Mouse (Mus musculus): ENCODE measurements around the gene Msh5. TPM values are rescaled to one million over a fixed set of nuclear protein-coding genes. Genes with fewer than 3 reads are reported as not detected.

Gene Msh5
- polyA plus RNA-seq, 1 experiment, result 10.9 TPM

DNA sequence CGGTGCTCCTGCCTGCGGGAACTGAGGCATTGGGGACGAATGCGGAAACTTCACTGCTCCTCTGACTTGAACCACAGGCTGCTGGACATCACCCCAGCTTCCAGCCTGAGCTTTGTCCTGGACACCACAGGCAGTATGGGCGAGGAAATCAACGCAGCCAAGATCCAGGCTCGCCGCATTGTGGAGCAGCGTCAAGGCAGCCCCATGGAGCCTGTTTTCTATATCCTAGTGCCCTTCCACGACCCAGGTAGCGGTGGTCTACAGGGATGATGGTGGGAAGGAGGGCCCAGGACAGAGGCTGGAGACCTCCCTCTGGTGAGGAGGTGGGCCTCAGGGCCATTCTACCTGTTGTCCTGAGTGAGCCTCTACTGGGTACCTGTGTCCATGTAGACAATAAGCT lies 26.7 kb downstream of the Msh5 start:
- TF ChIP-seq FLI1 (IDR thresholded peaks at IDR 0.05; ENCODE audit: low read length) (no peak), GATA1 (IDR thresholded peaks at IDR 0.05; ENCODE audit: borderline replicate concordance, low read length) (no peak)
- Histone ChIP-seq H3K4me1 (peaks cover 79% of the 10 kb centered on the region), H3K9me3 (no peaks in the 10 kb centered on the region), H3K36me3 (replicated peaks; ENCODE audit: low read length) (peaks cover 26% of the 10 kb centered on the region), H3K27me3 (replicated peaks) (peaks cover 15% of the 10 kb centered on the region), H3K4me3 (replicated peaks) (no peak overlapping the region)

DNA sequence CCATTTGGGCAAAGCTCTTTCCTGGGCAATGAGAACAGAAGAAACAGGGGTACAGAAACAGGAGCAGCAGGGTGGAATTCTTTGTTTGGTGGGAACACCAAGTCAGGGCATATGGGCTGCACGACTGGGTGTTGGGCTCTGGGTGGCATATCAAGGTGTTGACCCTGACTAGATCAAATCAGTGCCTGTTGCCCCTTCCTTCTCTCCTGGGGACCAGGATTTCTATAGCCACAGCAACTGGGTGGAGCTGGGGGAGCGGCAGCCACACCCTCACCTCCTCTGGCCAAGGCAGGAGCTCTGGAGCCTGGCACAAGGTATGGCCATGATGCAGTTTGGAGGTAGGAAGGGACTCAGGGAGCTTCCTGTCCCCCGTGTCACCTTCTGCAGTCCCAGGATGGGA lies 28.4 kb downstream of the Msh5 start:
- H3K9me3 ChIP-seq, result no peaks in the 10 kb centered on the region
- peaks cover 44% of the 10 kb centered on the region for H3K36me3 ChIP-seq (replicated peaks; ENCODE audit: low read length)
- peaks cover 13% of the 10 kb centered on the region for H3K27me3 ChIP-seq (replicated peaks)
- no peak for TF ChIP-seq GATA1 (IDR thresholded peaks at IDR 0.05; ENCODE audit: borderline replicate concordance, low read length)
- no peak for TF ChIP-seq FLI1 (IDR thresholded peaks at IDR 0.05; ENCODE audit: low read length)
- no peak overlapping the region for H3K4me3 ChIP-seq (replicated peaks)
- peaks cover 61% of the 10 kb centered on the region for H3K4me1 ChIP-seq

- TF ChIP-seq FLI1 (IDR thresholded peaks at IDR 0.05; ENCODE audit: low read length) (no peak), GATA1 (IDR thresholded peaks at IDR 0.05; ENCODE audit: borderline replicate concordance, low read length) (no peak)
- peaks cover 56% of the 10 kb centered on the region for H3K4me1 ChIP-seq
- H3K36me3 ChIP-seq (replicated peaks; ENCODE audit: low read length), result peaks cover 49% of the 10 kb centered on the region
- H3K27me3 ChIP-seq (replicated peaks), result peaks cover 13% of the 10 kb centered on the region
- no peak overlapping the region for H3K4me3 ChIP-seq (replicated peaks)
- H3K9me3 ChIP-seq, result no peaks in the 10 kb centered on the region
Measured at GRCm38 (mm10) chr17:35017706-35018030, 28.9 kb downstream of the Msh5 start.

DNA sequence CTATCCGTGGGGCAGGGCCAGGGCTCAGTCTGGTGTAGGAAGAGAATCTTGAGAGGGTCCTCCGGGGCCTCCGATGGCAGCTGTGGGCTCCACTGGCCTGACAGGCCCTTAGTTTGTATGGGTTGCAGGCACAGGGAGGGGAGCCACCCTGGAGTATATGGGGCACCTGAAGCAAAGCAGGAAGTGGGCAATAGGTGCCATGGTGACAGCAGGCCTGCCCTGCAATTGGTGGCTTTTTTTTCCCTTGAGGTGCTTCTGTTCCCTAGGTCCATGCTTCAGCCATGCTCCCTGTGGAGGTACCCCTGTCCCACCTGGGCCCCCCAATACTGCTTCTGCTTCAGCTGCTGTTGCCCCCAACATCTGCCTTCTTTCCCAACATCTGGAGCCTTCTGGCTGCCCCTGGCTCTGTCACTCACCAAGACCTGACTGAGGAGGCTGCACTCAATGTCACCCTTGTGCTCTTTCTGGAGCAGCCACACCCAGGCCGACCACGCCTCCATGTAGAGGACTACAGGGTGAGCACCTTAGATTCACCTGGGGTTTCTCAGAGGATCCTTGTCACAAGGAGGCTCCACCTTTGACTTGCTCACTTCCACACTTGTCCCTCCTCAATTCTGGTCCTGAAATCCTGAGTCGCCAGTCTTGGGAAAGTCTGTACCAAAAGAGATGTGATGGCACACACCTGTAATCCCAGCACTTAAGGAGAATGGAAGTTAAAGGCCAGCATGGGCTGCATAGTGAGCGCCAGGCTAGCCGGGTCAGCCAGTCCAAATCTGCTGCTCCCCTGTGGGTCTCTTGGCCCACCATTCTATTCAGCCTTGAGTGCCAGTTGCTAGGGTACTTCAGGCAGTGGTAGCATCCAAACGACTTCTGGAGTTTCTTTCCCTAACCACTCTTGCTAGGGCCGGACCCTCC lies 29.5 kb downstream of the Msh5 start:
- TF ChIP-seq FLI1 (IDR thresholded peaks at IDR 0.05; ENCODE audit: low read length) (no peak), GATA1 (IDR thresholded peaks at IDR 0.05; ENCODE audit: borderline replicate concordance, low read length) (no peak)
- Histone ChIP-seq H3K36me3 (replicated peaks; ENCODE audit: low read length) (peaks cover 55% of the 10 kb centered on the region), H3K4me3 (replicated peaks) (no peak overlapping the region), H3K4me1 (peaks cover 56% of the 10 kb centered on the region), H3K9me3 (no peaks in the 10 kb centered on the region), H3K27me3 (replicated peaks) (peaks cover 13% of the 10 kb centered on the region)

DNA sequence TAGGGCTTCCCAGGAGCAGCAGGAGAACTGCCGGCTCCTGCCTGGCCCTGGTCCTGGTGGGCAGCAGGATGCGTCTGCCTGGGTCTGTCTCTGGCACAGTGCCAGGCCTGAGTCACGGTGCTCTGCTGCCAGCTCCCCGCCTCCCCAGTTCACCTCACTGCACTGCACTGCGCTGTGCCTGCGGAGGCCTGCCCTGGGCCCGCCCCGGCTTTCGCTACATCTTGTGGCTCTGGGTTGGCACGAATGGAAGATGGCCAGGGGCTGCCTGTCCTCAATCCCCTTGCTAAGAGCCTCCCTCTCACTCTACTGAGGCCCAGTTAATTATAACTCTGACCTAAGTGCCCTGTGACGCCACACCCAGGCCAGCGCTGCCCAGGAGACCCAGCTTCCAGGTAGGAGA lies 30.2 kb downstream of the Msh5 start, which contains the start of gene Vwa7:
TSS of gene Vwa7 (plus strand) at position 204 of the 400 bp plus-strand sequence.
- TF ChIP-seq FLI1 (IDR thresholded peaks at IDR 0.05; ENCODE audit: low read length) (no peak), GATA1 (IDR thresholded peaks at IDR 0.05; ENCODE audit: borderline replicate concordance, low read length) (no peak)
- Histone ChIP-seq H3K4me1 (peaks cover 54% of the 10 kb centered on the region), H3K36me3 (replicated peaks; ENCODE audit: low read length) (peaks cover 62% of the 10 kb centered on the region)

DNA sequence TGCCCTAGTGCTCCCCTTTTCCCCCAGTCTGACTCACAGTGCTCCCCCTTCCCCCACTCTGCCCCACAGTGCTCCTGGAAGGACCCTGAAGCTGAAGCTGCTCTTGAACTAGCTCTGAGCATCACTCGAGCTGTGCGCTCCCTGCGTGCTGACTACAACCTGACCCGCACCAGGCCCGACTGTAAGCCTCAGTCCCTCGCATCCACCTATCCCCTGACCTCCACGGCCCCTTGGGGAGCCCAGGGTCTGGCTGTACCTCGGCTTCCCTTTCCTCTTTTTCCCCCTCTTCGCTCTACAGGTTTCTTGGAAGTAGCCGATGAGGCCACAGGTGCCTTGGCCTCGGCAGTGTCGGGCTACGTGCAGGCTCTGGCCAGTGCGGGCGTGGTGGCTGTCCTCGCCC lies 31.2 kb downstream of the Msh5 start:
- no peak overlapping the region for H3K4me3 ChIP-seq (replicated peaks)
- peaks cover 48% of the 10 kb centered on the region for H3K4me1 ChIP-seq
- peaks cover 72% of the 10 kb centered on the region for H3K36me3 ChIP-seq (replicated peaks; ENCODE audit: low read length)
- no peak for TF ChIP-seq FLI1 (IDR thresholded peaks at IDR 0.05; ENCODE audit: low read length)
- no peaks in the 10 kb centered on the region for H3K9me3 ChIP-seq
- peaks cover 10% of the 10 kb centered on the region for H3K27me3 ChIP-seq (replicated peaks)

More for the DNA sequence above, 30.2 kb downstream of the Msh5 start, which contains the start of gene Vwa7:
- no peak within 1 kb of the TSS for H3K4me3 ChIP-seq (replicated peaks)
- peaks cover 13% of the 10 kb centered on the region for H3K27me3 ChIP-seq (replicated peaks)
- no peaks in the 10 kb centered on the region for H3K9me3 ChIP-seq

GRCm38 (mm10) chr17:35013221-35013620 lies 33.3 kb downstream of the Msh5 start:
- H3K36me3 ChIP-seq (replicated peaks; ENCODE audit: low read length), result peaks cover 92% of the 10 kb centered on the region
- no peaks in the 10 kb centered on the region for H3K9me3 ChIP-seq
- TF ChIP-seq FLI1 (IDR thresholded peaks at IDR 0.05; ENCODE audit: low read length) (no peak), GATA1 (IDR thresholded peaks at IDR 0.05; ENCODE audit: borderline replicate concordance, low read length) (no peak)
- peaks cover 39% of the 10 kb centered on the region for H3K4me1 ChIP-seq
- no peak overlapping the region for H3K4me3 ChIP-seq (replicated peaks)
- H3K27me3 ChIP-seq (replicated peaks), result peaks cover 3% of the 10 kb centered on the region

GRCm38 (mm10) chr17:35012430-35012829 lies 34.1 kb downstream of the Msh5 start:
- no peaks in the 10 kb centered on the region for H3K9me3 ChIP-seq
- H3K4me1 ChIP-seq, result peaks cover 39% of the 10 kb centered on the region
- no peak overlapping the region for H3K4me3 ChIP-seq (replicated peaks)
- TF ChIP-seq FLI1 (IDR thresholded peaks at IDR 0.05; ENCODE audit: low read length) (no peak), GATA1 (IDR thresholded peaks at IDR 0.05; ENCODE audit: borderline replicate concordance, low read length) (no peak)
- H3K27me3 ChIP-seq (replicated peaks), result no peaks in the 10 kb centered on the region
- H3K36me3 ChIP-seq (replicated peaks; ENCODE audit: low read length), result peaks cover 99% of the 10 kb centered on the region

DNA sequence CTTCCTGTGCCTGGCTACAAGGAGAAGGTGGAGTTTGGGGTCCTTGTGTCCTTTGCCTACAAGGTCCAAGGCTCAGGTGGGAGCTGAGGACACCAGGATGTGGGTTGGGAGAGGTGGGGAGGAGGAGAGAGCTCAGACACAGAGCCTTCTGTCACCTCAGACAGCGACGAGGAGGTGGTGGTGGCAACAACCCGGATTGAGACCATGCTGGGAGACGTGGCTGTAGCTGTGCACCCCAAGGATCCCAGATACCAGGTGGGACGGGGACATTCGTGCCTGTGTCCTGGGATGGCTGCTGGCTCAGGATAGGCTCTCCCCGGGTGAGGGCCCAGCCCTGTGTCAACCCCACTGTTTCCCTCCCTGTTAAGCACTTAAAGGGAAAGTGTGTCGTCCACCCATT lies 35.1 kb downstream of the Msh5 start:
- Histone ChIP-seq H3K36me3 (replicated peaks; ENCODE audit: low read length) (peaks cover 99% of the 10 kb centered on the region), H3K27me3 (replicated peaks) (no peaks in the 10 kb centered on the region), H3K4me1 (peaks cover 35% of the 10 kb centered on the region), H3K9me3 (no peaks in the 10 kb centered on the region), H3K4me3 (replicated peaks) (no peak overlapping the region)
- no peak for TF ChIP-seq FLI1 (IDR thresholded peaks at IDR 0.05; ENCODE audit: low read length)
- no peak for TF ChIP-seq GATA1 (IDR thresholded peaks at IDR 0.05; ENCODE audit: borderline replicate concordance, low read length)

DNA sequence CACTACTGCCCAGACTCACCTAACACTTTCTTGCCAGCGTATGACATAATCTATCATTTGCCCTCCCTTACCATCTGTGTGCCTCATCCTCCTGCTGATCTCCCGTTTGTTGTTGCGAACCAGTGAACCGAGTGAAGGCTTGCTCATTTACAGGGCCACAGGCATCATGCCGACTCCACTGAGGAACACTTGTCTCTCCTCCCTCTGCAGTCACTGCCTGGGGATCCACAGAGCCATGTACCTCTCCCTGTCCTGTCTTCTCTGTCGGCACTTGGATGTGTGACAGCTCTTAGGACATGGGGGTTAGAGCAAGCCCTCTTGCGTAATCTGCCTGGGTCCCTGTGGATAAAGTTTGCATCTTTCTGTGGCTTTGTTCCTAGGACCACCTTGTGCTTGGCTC lies 37.0 kb downstream of the Msh5 start:
- H3K9me3 ChIP-seq, result no peaks in the 10 kb centered on the region
- TF ChIP-seq GATA1 (IDR thresholded peaks at IDR 0.05; ENCODE audit: borderline replicate concordance, low read length) (no peak), FLI1 (IDR thresholded peaks at IDR 0.05; ENCODE audit: low read length) (no peak)
- no peak overlapping the region for H3K4me3 ChIP-seq (replicated peaks)
- peaks cover 95% of the 10 kb centered on the region for H3K36me3 ChIP-seq (replicated peaks; ENCODE audit: low read length)
- peaks cover 35% of the 10 kb centered on the region for H3K4me1 ChIP-seq
- no peaks in the 10 kb centered on the region for H3K27me3 ChIP-seq (replicated peaks)

Data from megakaryocyte, embryonic 14.5 days (primary cell).